Mouse (Mus musculus) intestine, embryonic 14.5 days (tissue): ENCODE data around the gene Rassf9. TPM values are rescaled to one million over a fixed set of nuclear protein-coding genes. Genes with fewer than 3 reads are reported as not detected.

ENCODE experiments used
- ATAC-seq: fragments of 200-750 bp; cut with Nextera tagmentation; replicated peaks from 2 replicates; pipeline ENCODE4 v1.8.0; 2017; ENCODE audit warnings: low read depth, moderate number of reproducible peaks, moderate TSS enrichment, moderate library complexity; ENCODE audit not compliant: low FRiP score, low TSS enrichment
- DNase-seq: peaks from one replicate; pipeline ENCODE4 v3.0.0-alpha.2; 2018; ENCODE audit warnings: low spot score
- H3K27ac ChIP-seq: fragments of 300-500 bp; sonication (generic); 2 replicates; pipeline ENCODE4 v1.5.1; 2014; ENCODE audit warnings: low read depth, mild to moderate bottlenecking, control low read depth
- H3K27me3 ChIP-seq: fragments of 300-500 bp; sonication (generic); replicated peaks from 2 replicates; pipeline ENCODE4 v1.6.1; 2014; ENCODE audit warnings: low read length, control low read depth; ENCODE audit not compliant: control insufficient read depth, insufficient read depth
- H3K36me3 ChIP-seq: fragments of 300-500 bp; sonication (generic); 2 replicates; pipeline ENCODE4 v1.6.1; 2014; ENCODE audit warnings: low read length, control low read depth; ENCODE audit not compliant: control insufficient read depth, insufficient read depth
- H3K4me1 ChIP-seq: fragments of 300-500 bp; sonication (generic); replicated peaks from 2 replicates; pipeline ENCODE4 v1.6.1; 2014; ENCODE audit warnings: low read length, control low read depth, mixed read lengths; ENCODE audit not compliant: control insufficient read depth, insufficient read depth
- H3K4me2 ChIP-seq: fragments of 300-500 bp; sonication (generic); 2 replicates; pipeline ENCODE4 v1.6.1; 2014; ENCODE audit warnings: low read length
- H3K4me3 ChIP-seq: fragments of 300-500 bp; sonication (generic); 2 replicates; pipeline ENCODE4 v1.5.1; 2014; ENCODE audit warnings: low read depth, low read length, control low read depth, mixed read lengths
- H3K9ac ChIP-seq: fragments of 300-500 bp; sonication (generic); 2 replicates; pipeline ENCODE4 v1.6.1; 2014; ENCODE audit warnings: mild to moderate bottlenecking, low read length
- H3K9me3 ChIP-seq: fragments of 300-500 bp; sonication (generic); 2 replicates; pipeline ENCODE4 v1.6.1; 2016; ENCODE audit warnings: low read length, control low read depth; ENCODE audit not compliant: control insufficient read depth
- WGBS: fragments of 180-500 bp; shearing (Covaris S2); extraction: QIAGEN DNeasy Blood & Tissue Kit; methylation state at CpG from one replicate; pipeline ENCODE4 v1.1.7; 2014; 5-methylcytosine and 5-hydroxymethylcytosine counted together
- polyA plus RNA-seq: library from polyadenylated mRNA; unstranded; fragments of >200 nt; fragmentation: Nextera tagmentation; extraction: Ambion mirVana; gene quantifications from 2 replicates; pipeline ENCODE4 v1.2.1, GENCODE M21; 2014

Gene Rassf9
- polyA plus RNA-seq, 1 experiment from 2014 or later: 3.5 TPM

DNA sequence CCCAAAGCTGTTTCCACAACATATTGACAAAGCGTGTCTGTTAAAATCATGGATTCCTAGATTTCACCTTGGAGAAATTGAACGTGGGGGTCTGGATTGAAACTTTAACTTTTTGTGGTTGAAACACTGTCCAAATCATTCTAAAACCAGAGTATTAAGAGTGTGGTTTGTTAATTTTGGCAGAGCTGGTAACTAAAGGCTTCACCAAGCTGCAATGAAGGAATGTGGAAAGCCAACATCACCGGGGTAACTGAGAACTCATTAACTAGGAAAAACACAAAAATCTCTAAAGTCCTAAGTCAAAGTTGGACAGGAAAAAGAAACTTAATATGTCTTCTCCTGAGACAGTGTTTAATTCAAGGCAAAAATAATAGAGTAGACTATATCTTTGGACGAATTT is 41.9 kb downstream of the Rassf9 start:
- no peaks in the 10 kb centered on the region for H3K36me3 ChIP-seq
- no peaks in the 10 kb centered on the region for H3K4me1 ChIP-seq
- WGBS: 62% methylated on average over 4 of the region's 4 CpGs
- no peak overlapping the region for H3K4me3 ChIP-seq
- no peaks in the 10 kb centered on the region for H3K9me3 ChIP-seq
- DNase-seq (no peak), ATAC-seq (no peak)
- H3K9ac ChIP-seq: no peak overlapping the region
- no peaks in the 10 kb centered on the region for H3K27me3 ChIP-seq
- no peak overlapping the region for H3K27ac ChIP-seq
- H3K4me2 ChIP-seq: no peak overlapping the region

DNA sequence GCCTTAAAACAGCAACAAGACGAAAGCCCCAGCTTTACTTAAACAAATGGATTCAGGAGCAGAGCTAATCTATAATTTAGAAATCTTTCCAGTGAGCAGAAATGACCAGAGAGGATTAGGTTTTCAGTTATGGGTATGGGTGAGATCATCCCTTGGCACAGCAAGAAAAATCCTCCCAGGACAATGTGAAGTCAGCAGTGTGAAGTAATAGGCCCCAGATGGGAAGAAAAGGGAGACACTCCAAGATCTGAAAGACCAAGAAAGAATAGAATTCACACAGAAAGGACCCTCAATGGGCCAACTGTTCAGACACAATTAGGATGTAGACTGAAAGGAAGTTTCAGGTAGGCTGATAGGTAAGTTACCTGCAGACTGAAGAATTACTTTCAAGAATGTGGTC is 50.5 kb downstream of the Rassf9 start:
- ATAC-seq (no peak), DNase-seq (no peak)
- Histone ChIP-seq H3K27me3 (no peaks in the 10 kb centered on the region), H3K9me3 (no peaks in the 10 kb centered on the region), H3K4me3 (no peak overlapping the region), H3K9ac (no peak overlapping the region), H3K36me3 (no peaks in the 10 kb centered on the region), H3K27ac (no peak overlapping the region), H3K4me1 (no peaks in the 10 kb centered on the region), H3K4me2 (no peak overlapping the region)
- WGBS: 70% methylated on average over 1 of the region's 1 CpGs

DNA sequence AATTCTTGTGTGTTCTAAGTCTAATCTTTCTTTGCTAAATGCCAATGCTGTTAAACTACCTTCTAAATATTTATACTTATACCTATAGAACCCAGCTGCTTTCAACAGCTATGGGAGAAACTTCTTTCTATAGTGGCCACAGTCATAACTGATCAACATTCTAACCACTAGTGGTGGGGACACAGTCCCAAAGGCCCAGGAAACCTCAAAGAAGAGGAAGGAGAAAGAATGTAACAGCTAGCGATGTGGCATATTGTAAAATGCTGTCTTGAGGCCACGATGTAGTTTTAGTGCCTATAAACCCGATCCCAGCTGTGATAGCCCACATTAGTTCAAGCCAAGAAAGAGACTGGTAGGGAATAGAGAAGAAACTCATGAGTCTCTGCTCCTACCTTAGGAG is 65.9 kb downstream of the Rassf9 start:
- Histone ChIP-seq H3K27me3 (no peaks in the 10 kb centered on the region), H3K9ac (no peak overlapping the region), H3K4me3 (no peak overlapping the region), H3K4me1 (no peaks in the 10 kb centered on the region), H3K27ac (no peak overlapping the region), H3K9me3 (no peaks in the 10 kb centered on the region), H3K4me2 (no peak overlapping the region), H3K36me3 (no peaks in the 10 kb centered on the region)
- 86% methylated on average over 3 of the region's 3 CpGs for WGBS
- no peak for ATAC-seq
- no peak for DNase-seq

DNA sequence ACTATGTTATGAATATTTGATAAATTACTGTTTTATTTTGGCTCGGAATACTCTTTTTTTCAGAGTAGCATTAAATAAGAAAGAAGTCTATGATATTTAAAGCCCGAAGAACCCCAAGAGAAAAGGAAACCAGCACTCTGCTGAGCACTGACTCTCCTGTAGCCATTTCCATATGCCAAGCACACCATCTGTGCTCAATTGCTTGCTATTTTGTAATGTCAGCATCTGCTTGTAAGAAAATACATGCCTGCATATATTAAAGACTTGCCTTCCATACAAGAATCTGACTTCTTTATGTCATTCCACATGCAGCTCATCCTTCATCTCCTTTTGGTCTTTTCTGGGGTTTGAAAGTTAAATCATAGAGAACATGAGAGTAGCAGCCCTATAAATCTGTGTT is 82.3 kb downstream of the Rassf9 start:
- no peak overlapping the region for H3K27ac ChIP-seq
- 92% methylated on average over 2 of the region's 2 CpGs for WGBS
- no peaks in the 10 kb centered on the region for H3K36me3 ChIP-seq
- no peak overlapping the region for H3K4me3 ChIP-seq
- H3K27me3 ChIP-seq: no peaks in the 10 kb centered on the region
- H3K9ac ChIP-seq: no peak overlapping the region
- DNase-seq: no peak
- no peaks in the 10 kb centered on the region for H3K4me1 ChIP-seq
- no peak overlapping the region for H3K4me2 ChIP-seq
- ATAC-seq: no peak
- no peaks in the 10 kb centered on the region for H3K9me3 ChIP-seq

Other genes starting within 250 kb of the Rassf9 start
- 0.47 and 0.77 TPM in 2 replicates for gene Nts, start 21.7 kb upstream of the Rassf9 start, polyA plus RNA-seq